Mouse (Mus musculus) CH12.LX (cell line): ENCODE measurements around the gene Nova2. TPM values are rescaled to one million over a fixed set of nuclear protein-coding genes. Genes with fewer than 3 reads are reported as not detected.

Experiments
- DNase-seq: peaks from one replicate; pipeline ENCODE4 v3.0.0-alpha.2; 2013; ENCODE audit errors: extremely low read depth
- H3K27ac ChIP-seq: 2 replicates; pipeline ENCODE4 v1.5.1; 2012; ENCODE audit warnings: low read depth, mild to moderate bottlenecking, control low read depth, moderate library complexity; ENCODE audit not compliant: insufficient read depth
- H3K27me3 ChIP-seq: replicated peaks from 2 replicates; pipeline ENCODE3; 2012; ENCODE audit warnings: inconsistent platforms
- H3K36me3 ChIP-seq, 2 experiments: replicated peaks in 1 of 2; 2 replicates each; pipeline versions ENCODE3 to v1.6.1; 2012; ENCODE audit warnings: inconsistent platforms in 1 of 2, low read length in 1 of 2, mild to moderate bottlenecking in 1 of 2, mixed read lengths in 1 of 2, moderate library complexity in 1 of 2; ENCODE audit not compliant: control insufficient read depth in 1 of 2, insufficient read depth in 1 of 2
- H3K4me1 ChIP-seq, 2 experiments: 2 replicates each; pipeline ENCODE4 v1.6.1; 2012; ENCODE audit warnings: inconsistent platforms in 1 of 2, moderate library complexity in 1 of 2; ENCODE audit not compliant: insufficient read depth in 2 of 2, control insufficient read depth in 1 of 2
- H3K4me2 ChIP-seq: 2 replicates; pipeline ENCODE4 v1.6.1; 2012; ENCODE audit warnings: low read depth, mild to moderate bottlenecking, control low read depth; ENCODE audit not compliant: poor library complexity, insufficient read depth, severe bottlenecking
- H3K4me3 ChIP-seq, 3 experiments: fragments of 150-350 bp in 1 of 3; sonication (generic) in 1 of 3; replicated peaks in 1 of 3; 2 replicates each; pipeline versions ENCODE3 to v1.5.1; 2011 to 2012; ENCODE audit warnings: low read depth in 2 of 3, low read length in 2 of 3, mild to moderate bottlenecking in 2 of 3, moderate library complexity in 2 of 3, control low read depth in 1 of 3, improper control_type of control experiment in 1 of 3, inconsistent platforms in 1 of 3, mixed read lengths in 1 of 3; ENCODE audit not compliant: poor library complexity in 1 of 3
- H3K79me2 ChIP-seq: replicated peaks from 2 replicates; pipeline ENCODE4 v1.6.1; 2012; ENCODE audit warnings: mild to moderate bottlenecking, moderate library complexity; ENCODE audit not compliant: control insufficient read depth, poor library complexity, insufficient read depth, severe bottlenecking; ENCODE audit errors: extremely low read depth
- H3K9ac ChIP-seq: 2 replicates; pipeline ENCODE4 v1.6.1; 2012; ENCODE audit warnings: low read depth, mild to moderate bottlenecking, control low read depth, moderate library complexity; ENCODE audit not compliant: insufficient read depth
- H3K9me3 ChIP-seq: replicated peaks from 2 replicates; pipeline ENCODE3; 2012; ENCODE audit warnings: low read length, inconsistent platforms, mixed read lengths
- E2F4 ChIP-seq: IDR thresholded peaks from 2 replicates; pipeline ENCODE4 v1.6.1; 2011; ENCODE audit warnings: low read depth, low read length, improper control_type of control experiment; ENCODE audit not compliant: insufficient replicate concordance
- EP300 ChIP-seq: IDR thresholded peaks from 2 replicates; pipeline ENCODE4 v1.6.1; 2011; ENCODE audit warnings: low read length, improper control_type of control experiment
- ETS1 ChIP-seq: conservative IDR thresholded peaks from 2 replicates; pipeline ENCODE4 v1.6.1; 2012; ENCODE audit warnings: low read depth, mild to moderate bottlenecking, inconsistent platforms, low read length, improper control_type of control experiment, moderate library complexity
- HCFC1 ChIP-seq: IDR thresholded peaks from 2 replicates; pipeline ENCODE4 v1.6.1; 2012; ENCODE audit warnings: low read depth, mild to moderate bottlenecking, inconsistent platforms, low read length, improper control_type of control experiment
- IRF4 ChIP-seq: IDR thresholded peaks from 2 replicates; pipeline ENCODE4 v1.6.1; 2014; ENCODE audit warnings: low read depth, mild to moderate bottlenecking, inconsistent platforms, low read length, improper control_type of control experiment
- JUND ChIP-seq: conservative IDR thresholded peaks from 2 replicates; pipeline ENCODE4 v1.6.1; 2011; ENCODE audit warnings: low read depth, low read length, improper control_type of control experiment
- MAFK ChIP-seq: IDR thresholded peaks from 2 replicates; pipeline ENCODE4 v1.6.1; 2011; ENCODE audit warnings: low read length, improper control_type of control experiment; ENCODE audit not compliant: insufficient replicate concordance
- MAX ChIP-seq: IDR thresholded peaks from 2 replicates; pipeline ENCODE4 v1.6.1; 2011; ENCODE audit warnings: low read length, improper control_type of control experiment
- MEF2A ChIP-seq: IDR thresholded peaks from 2 replicates; pipeline ENCODE4 v1.6.1; 2014; ENCODE audit warnings: low read depth, mild to moderate bottlenecking, inconsistent platforms, low read length, improper control_type of control experiment, borderline replicate concordance
- MXI1 ChIP-seq: IDR thresholded peaks from 2 replicates; pipeline ENCODE4 v1.6.1; 2011; ENCODE audit warnings: mild to moderate bottlenecking, low read depth, low read length, improper control_type of control experiment
- MYC ChIP-seq: IDR thresholded peaks from 2 replicates; pipeline ENCODE4 v1.6.1; 2011; ENCODE audit warnings: low read depth, mild to moderate bottlenecking, improper control_type of control experiment, low read length
- RAD21 ChIP-seq: IDR thresholded peaks from 2 replicates; pipeline ENCODE4 v1.6.1; 2011; ENCODE audit warnings: low read depth, mild to moderate bottlenecking, low read length, improper control_type of control experiment, moderate library complexity
- RCOR1 ChIP-seq: conservative IDR thresholded peaks from 2 replicates; pipeline ENCODE4 v1.6.1; 2012; ENCODE audit warnings: low read depth, mild to moderate bottlenecking, inconsistent platforms, low read length, improper control_type of control experiment
- SMC3 ChIP-seq: IDR thresholded peaks from 2 replicates; pipeline ENCODE4 v1.6.1; 2011; ENCODE audit warnings: low read depth, low read length, improper control_type of control experiment
- USF1 ChIP-seq: IDR thresholded peaks from 2 replicates; pipeline ENCODE4 v1.6.1; 2014; ENCODE audit warnings: low read depth, mild to moderate bottlenecking, inconsistent platforms, low read length, improper control_type of control experiment
- USF2 ChIP-seq: conservative IDR thresholded peaks from 2 replicates; pipeline ENCODE4 v1.6.1; 2011; ENCODE audit warnings: low read depth, low read length, improper control_type of control experiment
- ZC3H11A ChIP-seq: IDR thresholded peaks from 2 replicates; pipeline ENCODE4 v1.6.1; 2012; ENCODE audit warnings: low read depth, mild to moderate bottlenecking, inconsistent platforms, low read length, improper control_type of control experiment
- dilution Hi-C: fragments of 300-500 bp; cut with MboI; formaldehyde crosslinking; loops from 2 replicates; pipeline ENCODE4 v1.14.3; 2020; ENCODE audit warnings: low sequenced_read_pairs; ENCODE audit not compliant: extremely low pct_unique_long_range_greater_than_20kb, extremely low pct_ligation_motif_present
- in situ Hi-C: fragments of 300-500 bp; cut with MboI; formaldehyde crosslinking; loops from 3 replicates; pipeline ENCODE4 v1.14.3; 2019; ENCODE audit warnings: low sequenced_read_pairs, low pct_ligation_motif_present, low pct_unique_long_range_greater_than_20kb, mixed read lengths
- polyA plus RNA-seq: library from polyadenylated mRNA; unstranded; fragments of >175 nt; gene quantifications from 2 replicates; pipeline ENCODE4 v1.2.1, GENCODE M21; 2012; ENCODE audit warnings: low read depth; ENCODE audit not compliant: insufficient read length
- total RNA-seq, 2 experiments: library from RNA; depleted of rRNA; stranded (reverse); fragments of 300-350 nt in 1 of 2; fragments of >200 nt in 1 of 2; gene quantifications; 2 replicates each; pipeline ENCODE4 v1.2.3; 2012 to 2014

Nova2 gene
- total and polyA plus RNA-seq, 3 experiments, result 0.04 TPM; not detected in 2

DNA sequence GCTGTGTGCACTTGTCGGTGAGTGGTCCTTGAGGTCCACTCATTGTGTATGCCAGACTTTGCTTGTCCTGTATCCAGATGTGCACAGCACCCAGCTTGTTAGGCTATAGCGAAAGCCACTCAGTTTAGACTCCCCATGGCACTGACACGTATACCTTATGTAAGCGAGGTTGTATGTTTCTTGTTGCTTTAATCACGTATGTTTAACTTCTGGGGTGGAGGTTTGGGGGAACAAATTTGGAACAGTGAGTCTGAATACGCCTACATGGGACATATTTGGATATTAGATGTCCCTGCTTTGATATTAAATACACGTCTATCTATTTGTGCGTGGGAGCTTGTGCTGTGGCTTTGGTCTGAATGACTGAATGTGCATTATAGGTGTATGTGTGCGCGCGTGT, 2.4 kb upstream of the Nova2 start:
- in situ Hi-C loops, result no loop called here
- peaks cover 92% of the 10 kb centered on the region for H3K27me3 ChIP-seq
- TF ChIP-seq MYC, result no peak
- TF ChIP-seq JUND, result no peak
- no peak for TF ChIP-seq USF2
- TF ChIP-seq MXI1, result no peak
- TF ChIP-seq USF1, result no peak
- TF ChIP-seq MAX, result no peak
- TF ChIP-seq IRF4, result no peak
- no peak for TF ChIP-seq RCOR1
- TF ChIP-seq EP300, result no peak
- TF ChIP-seq RAD21, result no peak
- TF ChIP-seq ZC3H11A, result no peak
- TF ChIP-seq E2F4, result no peak
- H3K9me3 ChIP-seq, result peaks cover 2% of the 10 kb centered on the region
- no peak overlapping the region for H3K27ac ChIP-seq
- DNase-seq, result no peak
- no peaks in the 10 kb centered on the region for H3K36me3 ChIP-seq
- H3K4me3 ChIP-seq, result no peak overlapping the region
- no peaks in the 10 kb centered on the region for H3K79me2 ChIP-seq
- H3K4me2 ChIP-seq, result no peak overlapping the region
- dilution Hi-C loops, result no loop called here
- H3K9ac ChIP-seq, result no peak overlapping the region
- H3K4me1 ChIP-seq, result peaks cover 0 to 6% of the 10 kb centered on the region in 2 experiments; a peak in 2 of 4 replicates

DNA sequence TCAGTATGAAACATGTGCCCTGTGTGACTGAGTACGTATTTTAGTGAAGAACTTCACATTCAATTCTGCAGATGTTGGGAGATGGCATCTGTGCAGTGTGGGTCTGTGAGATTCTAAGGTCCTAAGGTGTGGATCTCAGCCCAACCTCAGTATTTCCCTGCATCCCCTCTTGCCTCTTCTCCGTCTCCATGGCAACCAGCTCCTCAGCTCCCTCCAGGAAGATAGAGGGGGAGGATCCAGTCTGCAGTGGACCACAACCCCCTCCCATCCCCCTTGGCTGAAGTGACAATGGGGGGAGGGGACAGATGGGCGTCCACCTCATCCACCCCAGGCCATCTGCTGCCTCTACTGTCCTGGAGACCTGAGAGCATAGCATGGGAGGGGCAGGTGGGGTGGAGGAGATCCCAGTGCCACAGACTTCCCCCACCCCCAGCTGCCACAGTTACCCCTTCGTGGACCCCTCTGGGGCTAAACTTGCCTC, 1.9 kb upstream of the Nova2 start:
- H3K79me2 ChIP-seq, result no peaks in the 10 kb centered on the region
- H3K9ac ChIP-seq, result no peak overlapping the region
- dilution Hi-C loops (no loop called here), in situ Hi-C loops (no loop called here)
- H3K9me3 ChIP-seq, result peaks cover 2% of the 10 kb centered on the region
- TF ChIP-seq SMC3 (no peak), MAFK (no peak)
- no peak overlapping the region for H3K4me3 ChIP-seq
- H3K27ac ChIP-seq, result no peak overlapping the region
- peaks cover 91% of the 10 kb centered on the region for H3K27me3 ChIP-seq
- peaks cover 0 to 6% of the 10 kb centered on the region in 2 experiments; a peak in 2 of 4 replicates for H3K4me1 ChIP-seq
- H3K4me2 ChIP-seq, result no peak overlapping the region
- no peak for DNase-seq
- no peaks in the 10 kb centered on the region for H3K36me3 ChIP-seq

DNA sequence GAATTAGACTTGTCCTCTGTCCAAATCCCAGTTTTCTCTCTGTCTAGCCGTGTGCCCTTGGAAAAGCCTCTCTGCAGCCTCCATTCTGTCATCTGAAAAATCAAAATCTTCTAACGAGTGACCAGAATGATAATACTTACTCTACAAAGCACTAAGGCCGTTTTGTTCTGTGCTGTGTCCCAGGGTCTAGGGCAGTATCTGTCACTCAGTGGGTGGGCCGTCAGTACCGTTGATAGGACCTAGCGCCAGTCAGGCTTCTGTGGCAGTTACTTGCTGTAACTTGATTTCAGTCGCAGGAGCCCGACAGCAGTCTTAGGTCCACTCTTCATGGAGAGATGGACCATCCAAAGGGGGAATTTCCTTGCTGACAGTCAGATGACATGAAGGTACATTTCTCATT, 1.4 kb upstream of the Nova2 start:
- dilution Hi-C loops, result no loop called here
- Histone ChIP-seq H3K4me1 (peaks cover 0 to 6% of the 10 kb centered on the region in 2 experiments; a peak in 2 of 4 replicates), H3K27me3 (peaks cover 88% of the 10 kb centered on the region), H3K9ac (no peak overlapping the region), H3K27ac (no peak overlapping the region), H3K4me3 (no peak overlapping the region), H3K36me3 (no peaks in the 10 kb centered on the region), H3K79me2 (no peaks in the 10 kb centered on the region), H3K9me3 (peaks cover 2% of the 10 kb centered on the region), H3K4me2 (no peak overlapping the region)
- no peak for DNase-seq
- in situ Hi-C loops, result no loop called here
- TF ChIP-seq JUND (no peak), ETS1 (no peak), MEF2A (no peak), ZC3H11A (no peak), HCFC1 (no peak)
